Mouse (Mus musculus): ENCODE data around the gene Atp8a2. TPM values are rescaled to one million over a fixed set of nuclear protein-coding genes. Genes with fewer than 3 reads are reported as not detected.

Atp8a2 gene
- total and polyA plus RNA-seq, 3 experiments = 0.15 to 1.2 (median 0.76) TPM

DNA sequence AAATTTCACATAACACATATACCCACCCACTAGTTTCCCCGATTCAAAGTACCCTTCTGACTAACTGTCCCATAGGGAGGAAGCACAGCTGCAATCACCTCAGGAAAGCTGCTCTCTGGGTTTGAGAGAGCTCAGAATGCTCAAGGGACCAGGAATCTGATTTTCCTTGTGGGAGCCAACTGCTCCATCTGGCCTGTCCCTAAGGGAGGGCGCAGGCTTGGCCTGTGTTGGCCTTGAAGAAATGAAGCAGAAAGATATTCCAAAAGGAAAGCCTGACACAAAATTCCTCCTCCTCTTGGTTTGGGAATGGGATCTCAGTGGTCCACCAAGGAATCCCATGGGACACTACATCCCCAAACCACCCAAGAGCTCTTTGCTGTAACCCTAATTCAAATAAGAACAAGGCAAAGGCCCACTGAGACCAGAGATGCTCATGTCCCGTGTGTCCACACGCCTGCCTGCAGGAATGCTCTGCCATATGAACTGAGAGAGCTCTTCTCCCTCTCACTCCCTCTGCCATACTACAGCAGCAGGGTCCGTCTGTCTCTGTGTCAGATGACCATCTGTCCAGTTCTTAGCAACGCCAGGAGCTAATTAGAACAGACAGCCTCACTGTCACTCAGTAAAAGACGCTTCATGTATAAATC, 293.4 kb downstream of the Atp8a2 start:
- DNase-seq = no peak

DNA sequence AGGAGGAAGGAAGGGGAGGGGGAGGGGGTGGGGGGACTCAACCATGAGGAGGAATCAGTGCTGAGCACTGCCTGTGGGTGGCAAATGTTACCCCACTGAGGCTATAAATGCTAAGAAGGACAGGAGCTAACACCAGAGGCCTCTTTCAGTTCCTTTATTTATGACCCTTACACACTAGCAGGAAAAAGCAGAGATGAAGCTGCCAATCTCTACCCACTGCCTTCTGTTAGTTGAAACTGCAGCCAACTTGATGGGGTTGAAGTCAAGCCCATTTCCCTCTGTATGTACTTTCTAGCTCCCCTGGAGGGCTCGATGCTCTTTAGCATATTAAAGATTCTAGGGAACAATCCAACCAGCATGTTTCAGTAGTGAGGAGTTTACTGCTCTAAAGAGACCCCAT, 303.0 kb downstream of the Atp8a2 start:
- no peak for DNase-seq

DNA sequence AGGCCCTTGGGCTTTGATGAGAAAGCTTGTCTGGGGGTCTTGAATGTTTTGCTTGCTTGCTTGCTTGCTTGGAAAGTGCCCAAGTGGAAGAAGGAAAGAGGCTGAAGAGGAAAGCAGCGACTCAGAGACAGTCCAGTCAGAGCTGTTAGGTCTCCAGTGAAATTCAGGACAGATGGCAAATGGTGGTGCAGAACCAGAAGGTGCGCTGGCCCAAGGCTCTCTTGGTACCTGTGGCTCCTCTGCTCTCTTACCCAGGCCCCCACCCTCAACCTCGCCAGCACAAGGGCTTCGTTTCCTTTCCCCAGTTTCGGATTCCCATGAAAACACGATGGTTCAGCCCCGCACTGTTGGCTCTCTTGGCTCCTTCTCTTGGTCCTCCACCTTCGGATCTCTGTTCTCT, 304.9 kb downstream of the Atp8a2 start:
- no peak for DNase-seq

DNA sequence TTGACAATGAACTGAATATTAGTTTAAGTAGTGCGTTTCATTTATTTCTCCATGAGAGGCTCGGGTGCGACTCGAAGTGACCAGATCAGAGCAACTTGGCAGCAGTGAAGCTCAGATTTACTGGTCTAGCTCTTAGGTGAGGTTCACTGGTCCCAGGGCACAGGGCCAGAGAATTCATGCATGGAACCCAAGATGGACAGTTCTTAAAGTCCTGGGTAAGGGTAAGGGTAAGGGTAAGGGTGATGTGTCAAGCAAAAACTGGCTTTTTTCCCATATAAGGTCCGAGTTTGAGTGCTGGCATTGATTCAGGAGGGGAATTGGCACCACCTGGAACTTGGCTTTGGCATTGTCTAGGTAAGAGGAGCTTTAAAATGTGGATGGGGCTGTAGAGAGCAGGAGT, 305.5 kb downstream of the Atp8a2 start:
- no peak for DNase-seq

DNA sequence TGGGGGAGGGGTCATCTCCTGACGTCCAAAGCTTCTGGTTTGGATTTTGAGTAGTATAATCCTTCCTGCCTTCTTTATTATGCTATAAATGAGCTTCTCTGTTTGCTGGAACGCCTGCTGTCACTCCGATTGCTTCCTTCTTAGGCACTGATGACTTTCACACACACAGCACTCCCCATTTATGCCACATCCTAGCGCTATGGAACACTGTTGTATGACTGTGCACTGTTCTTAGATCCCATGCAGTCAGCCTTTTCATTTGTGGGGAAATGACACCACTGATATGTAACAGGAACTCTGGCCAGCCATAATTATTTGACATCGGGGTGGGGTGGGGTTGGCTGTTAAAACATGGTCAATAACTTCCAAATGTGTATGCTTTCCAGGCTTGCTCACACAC, 306.2 kb downstream of the Atp8a2 start:
- no peak for DNase-seq

DNA sequence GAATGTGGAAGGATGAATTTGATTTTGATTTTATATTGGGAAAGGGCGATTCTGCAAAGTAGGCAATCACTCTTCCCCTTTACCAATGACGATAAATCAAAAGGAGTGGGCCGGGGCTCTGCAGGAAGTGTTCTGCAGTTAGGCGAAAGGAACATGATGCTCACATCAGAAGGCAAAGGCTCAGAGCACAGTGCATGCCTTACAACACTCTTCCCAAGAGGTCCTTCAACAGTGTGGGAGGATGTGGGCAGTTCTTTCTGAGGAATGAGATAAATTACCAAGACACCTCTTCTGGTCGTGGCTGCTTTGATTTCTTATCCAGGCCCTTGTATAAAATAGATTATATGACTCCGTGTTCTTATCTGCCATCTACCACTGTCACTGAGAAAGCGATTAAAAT, 306.9 kb downstream of the Atp8a2 start:
- no peak for DNase-seq

DNA sequence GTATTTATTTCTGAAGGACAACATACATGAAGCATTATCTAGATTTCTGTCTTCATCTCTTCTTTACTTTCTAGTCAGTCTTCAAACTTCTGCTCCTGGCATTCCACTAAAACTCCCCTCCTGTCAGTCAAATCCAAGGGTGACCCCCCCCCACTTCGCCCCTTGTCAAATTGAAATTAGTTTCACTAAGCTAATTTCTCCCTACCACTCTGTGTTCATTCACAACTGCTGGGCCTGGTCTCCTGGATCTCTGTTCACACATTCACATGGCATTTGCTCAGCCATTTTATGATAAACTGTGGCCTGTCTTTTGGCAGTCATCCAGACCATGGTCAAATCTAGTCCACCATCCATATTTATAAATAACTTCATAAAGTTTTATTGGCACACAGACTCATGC, 308.5 kb downstream of the Atp8a2 start:
- DNase-seq = no peak

DNA sequence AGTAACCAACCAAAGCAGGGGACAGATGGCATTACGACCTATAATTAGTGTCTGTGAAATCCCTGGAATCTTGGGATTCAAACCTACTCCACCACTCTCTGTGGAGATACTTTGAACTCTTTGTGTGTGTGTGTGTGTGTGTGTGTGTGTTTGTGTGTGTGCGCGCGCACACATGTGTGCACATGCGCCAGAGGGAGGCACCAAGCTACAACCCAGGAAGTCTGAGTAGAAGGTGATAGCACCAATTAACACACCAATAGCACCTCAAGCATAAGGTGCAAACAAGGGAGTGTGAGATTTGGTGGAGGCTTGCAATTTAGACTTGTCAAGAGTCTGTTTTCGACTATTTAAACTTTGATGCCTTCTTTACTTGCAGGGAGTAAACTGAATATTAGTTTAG, 308.9 kb downstream of the Atp8a2 start:
- DNase-seq = no peak

DNA sequence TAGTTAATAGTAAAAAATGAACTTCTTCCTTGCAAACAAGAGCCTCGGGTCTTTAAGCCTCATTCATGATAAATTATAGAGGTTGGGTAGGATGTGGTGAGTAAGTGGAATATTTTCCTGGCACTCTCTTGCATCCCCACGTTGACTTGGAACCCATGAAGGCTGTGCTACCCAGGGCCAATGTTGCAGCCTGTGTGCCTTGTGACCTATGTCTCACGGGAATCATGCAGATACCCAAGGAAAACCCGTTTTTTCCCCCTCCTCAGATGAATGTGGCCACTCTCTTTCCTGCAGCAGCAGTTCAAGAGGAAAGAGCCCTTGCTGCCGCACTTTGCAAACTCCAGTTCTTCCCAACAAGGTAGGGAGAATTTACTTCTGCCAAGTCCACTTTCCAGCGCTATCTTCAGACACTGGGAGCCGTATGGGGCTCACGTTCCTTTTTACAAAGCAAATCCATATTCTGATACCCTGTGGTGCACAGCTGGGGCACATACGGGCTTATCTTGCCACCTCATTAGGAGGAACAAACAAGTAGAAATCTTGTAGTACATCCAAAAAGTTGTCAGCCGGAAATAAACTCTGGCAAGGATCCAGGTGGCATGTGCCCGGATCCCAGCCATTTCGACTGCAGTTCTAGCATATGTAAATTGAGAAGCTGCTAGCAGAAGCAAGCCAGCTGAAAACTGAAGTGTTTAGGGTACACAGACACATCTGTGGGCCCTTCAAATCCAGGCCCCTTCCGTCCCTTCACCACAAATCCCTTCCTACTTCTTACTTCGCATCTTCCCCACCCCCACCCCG, 309.7 kb downstream of the Atp8a2 start:
- DNase-seq = no peak

DNA sequence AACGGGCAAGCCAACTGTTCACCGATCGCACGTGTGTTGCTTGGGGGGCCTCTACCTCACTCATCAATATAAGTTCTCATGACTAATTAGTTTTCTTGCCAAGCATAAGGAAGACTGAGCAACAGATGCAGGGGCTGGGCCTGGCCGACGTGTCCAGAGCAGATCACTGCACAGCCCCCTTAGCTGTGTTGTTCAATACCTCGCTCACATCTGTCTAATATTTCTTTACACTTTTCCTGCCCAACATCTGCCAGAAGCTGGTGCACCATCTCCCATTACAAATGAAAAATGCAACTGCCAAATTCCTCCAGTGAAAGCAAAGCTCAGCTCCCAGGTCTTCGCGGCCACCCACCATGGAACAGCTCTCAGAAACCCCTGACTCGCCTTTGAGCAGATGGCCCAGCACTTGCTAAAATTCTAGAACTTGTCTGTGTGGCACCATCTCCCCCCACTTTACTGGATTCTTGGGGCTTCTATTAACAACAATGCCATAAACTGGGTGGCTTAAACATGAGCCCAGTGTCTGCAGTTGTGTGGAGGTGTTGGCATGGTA, 313.4 kb downstream of the Atp8a2 start:
- no peak for DNase-seq

DNA sequence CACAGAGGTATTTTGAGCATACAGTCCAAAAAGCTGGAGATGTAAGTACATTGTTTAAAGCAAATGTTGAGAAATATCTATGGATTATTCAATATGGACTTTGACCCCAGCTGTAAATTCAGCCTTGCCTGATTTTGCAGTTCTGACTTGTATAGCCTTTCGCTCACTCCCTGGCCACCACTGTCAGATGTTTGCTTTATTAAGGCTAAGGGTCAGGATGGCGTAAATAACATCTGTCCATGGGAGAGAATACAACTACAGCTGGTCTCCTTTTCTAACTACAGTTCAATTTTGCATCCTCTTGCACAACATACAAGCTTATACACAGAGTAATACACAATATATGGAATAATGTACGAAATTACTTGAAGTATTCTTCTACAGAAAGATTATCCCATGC, 316.1 kb downstream of the Atp8a2 start:
- DNase-seq = no peak

DNA sequence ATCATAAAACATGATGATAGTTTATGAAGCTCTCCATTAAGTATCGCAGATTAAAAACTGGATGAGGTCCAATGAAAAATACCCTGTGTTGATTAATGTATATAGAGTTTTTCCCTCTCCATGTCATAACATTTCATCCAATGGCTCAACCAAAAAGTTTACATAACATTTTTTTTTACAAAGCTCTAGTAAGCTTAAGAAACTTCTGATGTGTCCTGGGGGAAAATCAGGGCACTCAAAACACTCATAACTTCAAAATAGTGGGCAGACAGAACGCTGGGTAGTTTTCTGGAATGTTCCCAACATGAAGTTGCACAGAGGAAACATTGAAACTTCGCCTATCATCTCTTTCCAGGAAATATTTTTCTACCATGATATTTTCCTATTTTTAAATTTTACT, 318.7 kb downstream of the Atp8a2 start:
- DNase-seq = no peak

DNA sequence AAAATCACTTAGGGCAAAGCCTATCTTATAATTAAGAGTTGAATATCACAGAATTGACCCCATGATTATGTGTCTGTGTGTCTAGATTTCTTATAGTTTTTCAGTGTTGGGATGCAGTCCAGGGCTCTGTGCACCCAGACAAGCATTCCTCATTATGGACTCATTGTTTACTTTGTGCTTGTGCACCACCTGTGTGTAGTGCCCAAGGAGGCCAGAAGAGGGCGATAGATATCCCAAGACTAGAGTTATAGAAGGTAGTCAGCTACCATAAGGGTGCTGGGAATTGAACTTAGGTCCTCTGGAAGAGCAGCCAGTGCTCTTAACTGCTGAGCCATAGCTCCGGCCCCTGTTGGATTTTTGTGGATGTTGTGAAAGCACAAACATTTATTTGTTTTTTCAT, 320.5 kb downstream of the Atp8a2 start:
- no peak for DNase-seq

DNA sequence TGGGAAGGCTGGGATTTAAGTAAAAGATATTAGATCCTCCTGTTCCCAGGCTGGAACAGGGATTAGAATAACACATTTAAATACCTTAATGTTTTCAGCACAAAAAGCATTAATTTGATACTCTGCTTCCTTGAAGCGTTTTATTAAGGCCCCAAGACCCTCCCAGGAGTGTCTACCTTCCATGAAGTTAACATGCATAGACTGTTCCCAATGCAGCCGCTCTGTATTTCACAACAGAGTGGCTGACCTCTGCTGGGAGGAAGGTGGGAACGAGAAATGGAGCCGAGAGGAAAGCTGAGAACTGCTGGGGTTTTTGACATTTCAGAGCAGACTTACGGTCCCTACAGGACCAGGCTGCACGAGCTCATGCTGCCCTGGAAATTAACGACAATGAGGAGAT, 328.6 kb downstream of the Atp8a2 start:
- no peak for DNase-seq

DNA sequence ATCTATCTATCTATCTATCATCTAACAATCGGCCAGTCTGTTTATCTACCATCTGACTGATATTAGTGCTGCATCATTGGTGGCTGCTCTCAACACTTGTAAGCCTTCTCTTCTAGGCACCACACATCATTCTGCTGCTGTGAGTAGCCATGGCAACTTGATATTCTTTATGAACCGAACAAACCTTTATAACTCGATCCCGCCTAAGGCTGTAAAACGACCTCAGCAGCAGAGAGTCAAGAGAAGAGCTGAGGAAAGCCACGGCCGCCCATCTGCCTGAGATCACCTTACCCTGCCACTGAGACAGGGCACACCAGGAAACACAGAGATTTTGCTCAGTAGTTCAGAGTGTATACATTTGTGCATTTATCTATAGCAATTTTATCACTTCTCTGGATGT, 329.2 kb downstream of the Atp8a2 start:
- no peak for DNase-seq

DNA sequence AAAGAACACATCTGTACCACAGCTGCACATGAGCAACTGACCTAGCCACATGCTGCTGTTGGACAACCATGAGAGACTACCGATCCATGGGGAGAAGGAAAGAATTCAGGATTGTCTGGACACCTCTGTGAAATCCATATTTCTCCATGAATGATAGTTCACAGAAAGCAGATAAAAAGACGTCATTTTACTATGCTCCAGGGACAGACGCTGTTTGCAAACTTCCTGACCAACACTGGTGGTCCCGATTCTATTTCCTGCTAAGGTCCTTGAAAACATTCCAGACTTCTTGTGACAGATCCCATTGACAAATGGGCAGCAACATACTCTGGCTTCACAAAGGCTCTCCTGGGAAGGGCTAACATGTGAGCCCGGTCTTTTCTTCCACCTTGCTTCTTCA, 331.0 kb downstream of the Atp8a2 start:
- DNase-seq = no peak

DNA sequence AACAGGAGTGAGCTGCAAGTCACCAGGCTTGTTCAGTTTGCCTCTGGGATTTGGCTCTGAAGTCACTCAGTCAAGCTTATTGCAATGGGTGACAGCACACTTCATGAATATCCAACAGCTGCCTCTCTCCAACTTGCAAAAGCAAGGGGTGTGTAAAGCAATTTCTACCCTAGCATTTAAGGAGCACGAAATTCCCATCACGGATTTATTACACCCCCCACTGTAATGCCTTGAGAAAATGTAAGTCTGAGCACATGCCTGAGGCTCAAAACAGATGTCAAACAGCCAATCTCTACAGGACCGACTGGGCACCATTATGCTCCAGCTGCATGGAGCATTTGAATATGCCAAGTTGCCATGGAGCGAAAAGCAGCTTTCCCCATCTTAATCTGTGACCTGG, 334.6 kb downstream of the Atp8a2 start:
- no peak for DNase-seq

DNA sequence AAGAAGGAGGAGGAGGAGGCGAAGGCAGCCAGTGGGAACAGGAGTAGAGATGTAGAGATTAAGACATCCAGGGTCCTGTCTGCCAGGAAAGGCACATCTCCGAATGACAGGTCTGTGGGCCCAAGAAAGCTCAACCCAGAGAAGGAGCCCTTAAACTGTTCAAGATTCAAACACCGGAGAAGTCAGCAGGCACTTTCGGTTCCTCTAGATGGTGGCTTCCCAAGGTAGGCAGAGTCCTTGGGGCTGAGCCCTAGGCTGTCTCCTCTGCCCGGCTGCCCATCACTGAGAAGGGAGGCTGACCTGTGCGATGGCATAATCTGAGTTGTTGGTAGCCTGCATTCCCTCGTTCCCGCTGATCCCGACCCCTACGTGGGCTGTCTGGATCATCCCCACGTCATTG, 337.1 kb downstream of the Atp8a2 start:
- DNase-seq = no peak

DNA sequence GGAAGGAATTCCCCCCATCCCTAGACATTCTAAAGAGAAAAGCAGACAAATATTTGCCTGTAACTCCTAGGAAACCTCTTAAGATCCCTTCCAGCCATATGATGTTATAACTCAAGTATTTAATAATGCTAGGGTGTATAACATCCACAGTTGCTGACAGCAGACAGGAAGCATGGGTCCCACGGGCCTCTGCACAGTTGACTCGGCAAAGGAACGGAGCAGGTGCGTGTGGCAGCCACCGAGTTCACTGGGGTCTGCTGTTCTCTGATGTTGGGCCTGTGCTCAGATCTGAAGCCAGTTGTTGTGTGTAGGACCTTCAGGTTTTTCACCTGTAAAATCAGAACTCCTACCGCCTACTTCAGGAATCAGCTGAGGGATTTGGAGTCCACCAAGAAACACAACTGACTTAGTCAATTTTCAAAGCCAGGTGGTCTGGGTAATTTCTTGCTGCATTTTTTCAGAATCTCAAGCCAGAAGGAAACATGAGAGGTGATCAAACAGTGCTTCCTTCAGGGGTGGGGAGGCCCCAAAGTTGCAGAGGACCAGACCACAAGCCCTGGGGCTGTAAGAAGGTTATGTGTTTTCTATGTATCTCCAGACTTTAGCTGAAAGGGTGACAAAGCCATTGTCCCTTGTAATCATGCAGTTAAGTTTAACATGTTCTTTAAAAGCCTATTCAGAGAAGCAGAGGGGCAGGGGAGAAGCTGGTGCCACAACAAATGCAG, 338.3 kb downstream of the Atp8a2 start:
- DNase-seq = no peak

DNA sequence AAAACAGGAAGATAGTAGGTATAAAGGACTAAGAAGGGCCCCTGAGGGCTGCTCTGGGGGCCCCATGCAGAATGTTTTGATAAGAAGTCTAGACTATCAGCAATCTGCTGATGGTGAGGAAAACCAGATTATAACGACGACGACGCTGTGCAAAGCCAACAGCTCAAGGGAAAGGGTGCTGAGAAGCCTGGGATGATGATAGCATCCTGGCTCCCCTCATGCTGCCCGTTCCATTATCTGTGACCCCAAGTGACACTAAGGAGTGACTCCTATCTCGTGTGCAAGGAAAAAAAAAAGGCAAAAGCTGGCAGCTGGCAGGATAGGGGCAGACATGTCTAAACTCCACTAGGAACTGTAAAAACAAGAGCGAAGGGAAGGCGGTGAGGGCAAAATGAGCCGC, 343.8 kb downstream of the Atp8a2 start:
- no peak for DNase-seq

DNA sequence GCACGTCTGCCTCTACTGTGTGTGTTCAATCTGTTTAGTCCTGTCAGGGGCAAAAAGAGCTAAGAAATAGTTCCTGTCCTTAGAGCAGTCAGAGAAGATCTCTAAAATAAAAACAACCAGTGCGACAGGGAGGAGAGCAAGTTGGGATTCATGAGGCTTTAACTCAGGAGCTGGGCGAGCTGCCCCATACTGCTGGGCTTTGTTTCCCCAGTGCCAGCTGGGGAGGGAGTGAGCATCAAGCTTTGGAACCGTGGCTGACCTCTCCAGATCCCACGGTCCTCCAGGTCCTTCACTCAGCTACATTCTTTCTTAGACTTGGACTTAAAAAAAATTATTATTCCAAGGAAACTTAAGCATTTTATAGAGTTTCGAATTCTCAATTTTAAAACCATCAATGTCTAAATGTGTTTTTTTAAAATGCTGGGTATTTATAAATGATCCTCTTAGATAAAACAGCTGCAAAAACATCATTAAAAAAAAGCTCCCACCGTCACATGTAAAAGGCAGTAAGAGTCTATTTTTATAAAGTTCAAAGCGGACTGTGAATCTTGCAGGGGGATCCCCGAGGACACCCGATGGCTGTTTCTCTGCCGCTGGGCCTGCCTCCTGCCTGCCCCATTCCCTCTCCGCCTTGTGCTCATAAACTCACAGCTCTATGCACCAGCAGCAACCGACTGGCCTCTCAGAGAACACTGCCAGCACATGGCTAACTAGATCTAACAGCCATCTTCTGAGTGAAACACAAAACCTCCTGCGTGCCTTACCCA, 350.2 kb downstream of the Atp8a2 start:
- DNase-seq = no peak

DNA sequence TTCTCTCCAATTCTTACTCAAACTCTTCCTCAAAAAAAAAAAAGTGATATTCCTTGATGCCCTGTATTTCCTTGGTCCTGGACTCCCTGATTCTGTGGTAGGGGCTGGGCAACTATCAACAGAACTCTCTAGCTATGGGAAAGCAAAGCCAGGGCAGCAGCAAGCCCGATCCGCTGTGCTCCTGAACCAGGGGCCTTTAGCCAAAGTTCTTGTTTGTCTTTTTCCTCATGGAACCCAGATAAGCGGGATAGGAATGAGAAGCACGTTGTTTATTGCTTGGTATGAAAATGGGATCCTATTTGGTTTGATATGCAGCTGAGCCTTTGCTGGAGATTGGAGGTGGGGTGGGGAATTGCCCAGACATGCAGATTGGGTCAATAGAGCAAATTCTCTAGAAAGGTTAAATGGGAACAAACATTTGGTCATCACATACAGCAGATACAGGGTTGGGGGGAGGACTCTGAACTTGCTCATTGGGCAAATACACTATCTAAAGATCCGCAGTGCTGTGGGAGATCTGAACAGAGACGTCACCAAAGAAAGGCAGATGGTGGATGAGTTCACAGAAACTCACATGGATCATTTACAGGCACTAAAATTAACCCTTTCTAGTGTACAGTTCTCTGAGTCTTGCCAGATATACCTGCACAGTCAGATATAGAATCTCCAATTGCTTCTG, 353.6 kb downstream of the Atp8a2 start:
- no peak for DNase-seq

Data from adrenal gland, adult 2 months (tissue).